Mouse (Mus musculus): ENCODE measurements around the gene Rack1.
A peak's percentile ranks its signal among the peaks of the same experiment; 100 is the strongest.
"Not testable (repeated sequence)": the region's sequence is repeated elsewhere in the genome, so short reads cannot be mapped to it uniquely, and the experiment has no call there.

Gene Rack1

GRCm38 (mm10) chr11:48838879-48839680, 38.9 kb downstream of the Rack1 start:
- no peak for DNase-seq (ENCODE audit: low read depth, low spot score)

- no peak for DNase-seq (ENCODE audit: low read depth, low spot score)
Measured at GRCm38 (mm10) chr11:48840805-48841204, 40.7 kb downstream of the Rack1 start.

DNA sequence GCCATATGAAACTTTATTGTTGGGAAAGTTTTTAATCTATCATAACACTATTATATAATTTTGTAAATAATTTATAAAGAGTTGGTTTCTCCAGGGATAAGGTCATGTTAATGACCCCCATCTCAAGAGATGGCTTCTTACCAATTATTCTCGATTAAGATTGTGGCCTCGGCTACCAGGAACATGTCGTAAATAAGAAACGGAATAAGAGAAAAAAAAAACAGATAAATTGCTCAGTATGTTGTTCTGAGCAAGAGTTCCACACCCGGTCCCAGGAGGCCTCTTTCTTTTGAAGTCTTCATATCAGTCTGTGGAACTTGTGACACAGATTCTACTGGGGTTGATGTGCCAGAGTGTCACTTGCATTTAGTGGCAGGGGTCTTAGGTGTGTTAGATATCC, 41.1 kb downstream of the Rack1 start:
- no peak for DNase-seq (ENCODE audit: low read depth, low spot score)

GRCm38 (mm10) chr11:48842378-48842792, 42.3 kb downstream of the Rack1 start:
- peak; percentile 33 for DNase-seq (ENCODE audit: low read depth, low spot score)

DNA sequence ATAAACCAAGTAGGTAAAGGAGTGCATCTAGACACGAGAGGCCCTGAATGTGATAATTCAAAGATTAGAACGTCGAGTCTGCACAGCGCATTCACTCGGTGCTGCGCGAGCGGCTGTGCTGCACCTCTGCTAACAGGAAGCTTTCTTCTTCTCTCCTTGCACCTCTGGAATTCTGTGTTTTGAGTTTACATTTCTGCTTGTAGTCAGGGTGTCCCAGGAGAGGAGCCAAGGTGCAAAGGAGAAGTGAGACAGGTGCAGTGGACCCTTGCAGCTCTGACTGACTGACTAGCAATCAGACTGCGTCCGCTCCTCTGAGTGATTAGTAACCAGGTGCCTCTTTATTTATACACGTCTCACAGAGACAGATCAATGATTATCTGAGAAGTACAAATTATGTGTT, 43.1 kb downstream of the Rack1 start:
- DNase-seq (ENCODE audit: low read depth, low spot score) = no peak

DNA sequence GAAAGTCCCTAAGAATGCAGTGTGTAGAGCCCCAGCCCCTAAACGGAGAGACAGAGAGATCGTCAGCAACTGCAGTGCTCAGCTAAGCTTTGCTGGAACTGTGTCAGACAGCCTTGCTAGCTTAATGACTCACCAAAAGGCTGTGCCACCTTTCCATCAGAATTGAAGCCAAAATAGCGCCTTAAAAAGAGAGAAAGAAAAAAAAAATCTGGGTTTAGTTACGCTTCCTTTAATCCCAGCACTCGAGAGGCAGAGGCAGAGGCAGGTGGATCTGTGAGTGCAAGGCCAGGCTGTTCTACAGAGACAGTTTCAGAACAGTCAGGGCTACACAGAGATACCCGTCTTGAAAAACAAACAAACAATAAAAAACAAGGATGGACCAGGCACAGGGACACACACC, 44.2 kb downstream of the Rack1 start:
- no peak for DNase-seq (ENCODE audit: low read depth, low spot score)

GRCm38 (mm10) chr11:48845244-48845815, 45.2 kb downstream of the Rack1 start:
- no peak for DNase-seq (ENCODE audit: low read depth, low spot score)

DNA sequence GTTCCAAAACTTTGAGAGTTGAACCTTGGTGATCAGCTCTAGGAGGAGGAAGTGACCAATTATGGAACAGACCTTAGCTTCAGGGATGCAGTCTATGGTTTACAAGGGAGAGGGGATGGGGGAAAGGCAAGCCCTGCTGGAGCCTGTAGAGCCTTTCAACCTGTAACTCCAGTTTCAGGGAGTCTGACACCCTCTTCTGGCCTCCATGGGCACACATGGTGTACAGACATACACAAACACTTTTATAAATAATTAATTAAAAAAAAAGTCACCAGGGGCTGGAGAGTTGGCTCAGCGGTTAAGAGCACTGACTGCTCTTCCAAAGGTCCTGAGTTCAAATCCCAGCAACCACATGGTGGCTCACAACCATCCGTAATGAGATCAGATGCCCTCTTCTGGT, 46.2 kb downstream of the Rack1 start:
- DNase-seq (ENCODE audit: low read depth, low spot score) = not testable (repeated sequence)

GRCm38 (mm10) chr11:48846881-48847280, 46.7 kb downstream of the Rack1 start:
- no peak for DNase-seq (ENCODE audit: low read depth, low spot score)

GRCm38 (mm10) chr11:48850240-48850639, 50.1 kb downstream of the Rack1 start:
- DNase-seq (ENCODE audit: low read depth, low spot score) = no peak

- DNase-seq (ENCODE audit: low read depth, low spot score) = peak; percentile 47
Measured at GRCm38 (mm10) chr11:48851270-48851995, 51.3 kb downstream of the Rack1 start.

- DNase-seq (ENCODE audit: low read depth, low spot score) = no peak
Measured at GRCm38 (mm10) chr11:48852190-48852589, 52.1 kb downstream of the Rack1 start.

- no peak for DNase-seq (ENCODE audit: low read depth, low spot score)
Measured at GRCm38 (mm10) chr11:48852624-48853473, 52.7 kb downstream of the Rack1 start.

- peak; percentile 92 for DNase-seq (ENCODE audit: low read depth, low spot score)
Measured at GRCm38 (mm10) chr11:48853474-48854180, 53.5 kb downstream of the Rack1 start.
